Mouse (Mus musculus) ZHBTc4 (cell line): ENCODE data around the gene Camsap2.

Source experiments
- DNase-seq: peaks from one replicate; pipeline ENCODE4 v3.0.0-alpha.2; 2011; ENCODE audit warnings: low read depth, low spot score

The Camsap2 gene

GRCm38 (mm10) chr1:136259543-136259892 is 86.4 kb downstream of the Camsap2 start:
- no peak for DNase-seq

GRCm38 (mm10) chr1:136258495-136258894 is 87.4 kb downstream of the Camsap2 start:
- no peak for DNase-seq

- no peak for DNase-seq
Observed at GRCm38 (mm10) chr1:136255657-136256056, 90.2 kb downstream of the Camsap2 start.

- DNase-seq, result no peak
Observed at GRCm38 (mm10) chr1:136255174-136255573, 90.7 kb downstream of the Camsap2 start.

- DNase-seq, result no peak
Observed at GRCm38 (mm10) chr1:136254503-136255065, 91.3 kb downstream of the Camsap2 start.

- no peak for DNase-seq
Observed at GRCm38 (mm10) chr1:136253472-136253871, 92.4 kb downstream of the Camsap2 start.

- DNase-seq, result no peak
Observed at GRCm38 (mm10) chr1:136249662-136250061, 96.2 kb downstream of the Camsap2 start.

GRCm38 (mm10) chr1:136247393-136247792 is 98.5 kb downstream of the Camsap2 start:
- DNase-seq, result no peak

GRCm38 (mm10) chr1:136244469-136244868 is 101.4 kb downstream of the Camsap2 start:
- DNase-seq, result no peak

- DNase-seq, result no peak
Observed at GRCm38 (mm10) chr1:136241801-136242200, 104.1 kb downstream of the Camsap2 start.

GRCm38 (mm10) chr1:136238495-136238894 is 107.4 kb downstream of the Camsap2 start:
- no peak for DNase-seq

GRCm38 (mm10) chr1:136234595-136235092 is 111.3 kb downstream of the Camsap2 start:
- no peak for DNase-seq

- peak; percentile 96 for DNase-seq
Observed at GRCm38 (mm10) chr1:136233892-136234594, 111.9 kb downstream of the Camsap2 start, which contains the start of gene Inava. TSS of gene Inava (minus strand) at chr1:136234264.

GRCm38 (mm10) chr1:136232986-136233790 is 112.7 kb downstream of the Camsap2 start:
- peak; percentile 46 for DNase-seq

- DNase-seq, result no peak
Observed at GRCm38 (mm10) chr1:136232285-136232926, 113.5 kb downstream of the Camsap2 start.

- DNase-seq, result peak; percentile 52
Observed at GRCm38 (mm10) chr1:136231596-136231995, 114.3 kb downstream of the Camsap2 start.

GRCm38 (mm10) chr1:136230201-136230600 is 115.7 kb downstream of the Camsap2 start:
- DNase-seq, result no peak

GRCm38 (mm10) chr1:136229040-136229373 is 116.9 kb downstream of the Camsap2 start:
- DNase-seq, result no peak

- DNase-seq, result no peak
Observed at GRCm38 (mm10) chr1:136228328-136229039, 117.4 kb downstream of the Camsap2 start.

GRCm38 (mm10) chr1:136227870-136228269 is 118.0 kb downstream of the Camsap2 start:
- DNase-seq, result no peak

GRCm38 (mm10) chr1:136226626-136227025 is 119.3 kb downstream of the Camsap2 start:
- DNase-seq, result no peak
